Mouse (Mus musculus): ENCODE measurements at regions not wholly inside any gene's neighbourhood (a gene's known extent, or its start where the extent isn't known, plus 50 kb on each side); places are given as distances from the start of the nearest gene placed in this dataset.
"Not testable (repeated sequence)": the region's sequence is repeated elsewhere in the genome, so short reads cannot be mapped to it uniquely, and the experiment has no call there.

GRCm38 (mm10) chr6:67881476-67881875 lies 345.9 kb upstream of the Tacstd2 start:
- not testable (repeated sequence) for H3K9ac ChIP-seq (ENCODE audit: low read depth, low read length); H3K27me3 ChIP-seq (replicated peaks; ENCODE audit: control insufficient read depth, insufficient read depth, low read length); ATAC-seq (replicated peaks; ENCODE audit: low FRiP score); H3K36me3 ChIP-seq (ENCODE audit: control insufficient read depth, insufficient read depth, low read length); H3K4me2 ChIP-seq; H3K4me1 ChIP-seq (replicated peaks; ENCODE audit: control insufficient read depth, insufficient read depth, low read length); DNase-seq (ENCODE audit: low spot score); H3K27ac ChIP-seq (ENCODE audit: low read depth, low read length); H3K9me3 ChIP-seq (ENCODE audit: control insufficient read depth, low read length); H3K4me3 ChIP-seq (ENCODE audit: low read depth, low read length)
- 88% methylated on average over 4 of the region's 5 CpGs for WGBS

- not testable (repeated sequence) for H3K4me2 ChIP-seq; H3K4me1 ChIP-seq (replicated peaks; ENCODE audit: control insufficient read depth, insufficient read depth, low read length); H3K9me3 ChIP-seq (ENCODE audit: control insufficient read depth, low read length); H3K4me3 ChIP-seq (ENCODE audit: low read depth, low read length); H3K27me3 ChIP-seq (replicated peaks; ENCODE audit: control insufficient read depth, insufficient read depth, low read length); H3K9ac ChIP-seq (ENCODE audit: low read depth, low read length); H3K36me3 ChIP-seq (ENCODE audit: control insufficient read depth, insufficient read depth, low read length); H3K27ac ChIP-seq (ENCODE audit: low read depth, low read length); ATAC-seq (replicated peaks; ENCODE audit: low FRiP score); DNase-seq (ENCODE audit: low spot score)
- 47% methylated on average over 1 of the region's 1 CpGs for WGBS
Observed at GRCm38 (mm10) chr6:67857945-67858344, 322.3 kb upstream of the Tacstd2 start.

- 58% methylated on average over 1 of the region's 1 CpGs for WGBS
- ATAC-seq (replicated peaks; ENCODE audit: low FRiP score); H3K9ac ChIP-seq (ENCODE audit: low read depth, low read length); H3K36me3 ChIP-seq (ENCODE audit: control insufficient read depth, insufficient read depth, low read length); H3K4me2 ChIP-seq; H3K4me3 ChIP-seq (ENCODE audit: low read depth, low read length); H3K9me3 ChIP-seq (ENCODE audit: control insufficient read depth, low read length); DNase-seq (ENCODE audit: low spot score); H3K27ac ChIP-seq (ENCODE audit: low read depth, low read length); H3K27me3 ChIP-seq (replicated peaks; ENCODE audit: control insufficient read depth, insufficient read depth, low read length); H3K4me1 ChIP-seq (replicated peaks; ENCODE audit: control insufficient read depth, insufficient read depth, low read length): not testable (repeated sequence)
Observed at GRCm38 (mm10) chr6:67839486-67839885, 303.9 kb upstream of the Tacstd2 start.

GRCm38 (mm10) chr6:67812478-67812877 lies 276.9 kb upstream of the Tacstd2 start:
- H3K27me3 ChIP-seq (replicated peaks; ENCODE audit: control insufficient read depth, insufficient read depth, low read length); ATAC-seq (replicated peaks; ENCODE audit: low FRiP score); DNase-seq (ENCODE audit: low spot score): not testable (repeated sequence)

GRCm38 (mm10) chr6:67791393-67791792 lies 255.8 kb upstream of the Tacstd2 start:
- H3K36me3 ChIP-seq (ENCODE audit: control insufficient read depth, insufficient read depth, low read length) = no peaks in the 10 kb centered on the region
- no peaks in the 10 kb centered on the region for H3K4me1 ChIP-seq (replicated peaks; ENCODE audit: control insufficient read depth, insufficient read depth, low read length)
- H3K4me3 ChIP-seq (ENCODE audit: low read depth, low read length) = no peak overlapping the region
- H3K9ac ChIP-seq (ENCODE audit: low read depth, low read length) = no peak overlapping the region
- DNase-seq (ENCODE audit: low spot score) (no peak), ATAC-seq (replicated peaks; ENCODE audit: low FRiP score) (no peak)
- H3K9me3 ChIP-seq (ENCODE audit: control insufficient read depth, low read length) = no peaks in the 10 kb centered on the region
- no peak overlapping the region for H3K4me2 ChIP-seq
- H3K27me3 ChIP-seq (replicated peaks; ENCODE audit: control insufficient read depth, insufficient read depth, low read length) = no peaks in the 10 kb centered on the region
- no peak overlapping the region for H3K27ac ChIP-seq (ENCODE audit: low read depth, low read length)

More at GRCm38 (mm10) chr6:67812478-67812877, 276.9 kb upstream of the Tacstd2 start:
- H3K4me3 ChIP-seq (ENCODE audit: low read depth, low read length); H3K4me1 ChIP-seq (replicated peaks; ENCODE audit: control insufficient read depth, insufficient read depth, low read length); H3K9ac ChIP-seq (ENCODE audit: low read depth, low read length); H3K27ac ChIP-seq (ENCODE audit: low read depth, low read length); H3K36me3 ChIP-seq (ENCODE audit: control insufficient read depth, insufficient read depth, low read length); H3K9me3 ChIP-seq (ENCODE audit: control insufficient read depth, low read length); H3K4me2 ChIP-seq: not testable (repeated sequence)
- 10% methylated on average over 3 of the region's 3 CpGs for WGBS

- DNase-seq (ENCODE audit: low spot score) (no peak), ATAC-seq (replicated peaks; ENCODE audit: low FRiP score) (no peak)
- Histone ChIP-seq H3K9ac (ENCODE audit: low read depth, low read length) (no peak overlapping the region), H3K4me1 (replicated peaks; ENCODE audit: control insufficient read depth, insufficient read depth, low read length) (no peaks in the 10 kb centered on the region), H3K4me3 (ENCODE audit: low read depth, low read length) (no peak overlapping the region), H3K36me3 (ENCODE audit: control insufficient read depth, insufficient read depth, low read length) (no peaks in the 10 kb centered on the region), H3K27me3 (replicated peaks; ENCODE audit: control insufficient read depth, insufficient read depth, low read length) (no peaks in the 10 kb centered on the region), H3K9me3 (ENCODE audit: control insufficient read depth, low read length) (no peaks in the 10 kb centered on the region), H3K27ac (ENCODE audit: low read depth, low read length) (no peak overlapping the region), H3K4me2 (no peak overlapping the region)
- WGBS = 72% methylated on average over 1 of the region's 1 CpGs
Observed at GRCm38 (mm10) chr6:67790742-67791141, 255.1 kb upstream of the Tacstd2 start.

- no peak for ATAC-seq (replicated peaks; ENCODE audit: low FRiP score)
- Histone ChIP-seq H3K4me2 (no peak overlapping the region), H3K27me3 (replicated peaks; ENCODE audit: control insufficient read depth, insufficient read depth, low read length) (no peaks in the 10 kb centered on the region), H3K9me3 (ENCODE audit: control insufficient read depth, low read length) (no peaks in the 10 kb centered on the region), H3K9ac (ENCODE audit: low read depth, low read length) (no peak overlapping the region), H3K36me3 (ENCODE audit: control insufficient read depth, insufficient read depth, low read length) (no peaks in the 10 kb centered on the region), H3K4me1 (replicated peaks; ENCODE audit: control insufficient read depth, insufficient read depth, low read length) (no peaks in the 10 kb centered on the region), H3K4me3 (ENCODE audit: low read depth, low read length) (no peak overlapping the region), H3K27ac (ENCODE audit: low read depth, low read length) (no peak overlapping the region)
- 72% methylated on average over 7 of the region's 7 CpGs for WGBS
- no peak for DNase-seq (ENCODE audit: low spot score)
Observed at GRCm38 (mm10) chr6:67787091-67787765, 251.6 kb upstream of the Tacstd2 start.

- Histone ChIP-seq H3K9ac (ENCODE audit: low read depth, low read length) (no peak overlapping the region), H3K27ac (ENCODE audit: low read depth, low read length) (no peak overlapping the region), H3K36me3 (ENCODE audit: control insufficient read depth, insufficient read depth, low read length) (no peaks in the 10 kb centered on the region), H3K4me3 (ENCODE audit: low read depth, low read length) (no peak overlapping the region), H3K27me3 (replicated peaks; ENCODE audit: control insufficient read depth, insufficient read depth, low read length) (no peaks in the 10 kb centered on the region), H3K4me2 (no peak overlapping the region), H3K9me3 (ENCODE audit: control insufficient read depth, low read length) (no peaks in the 10 kb centered on the region), H3K4me1 (replicated peaks; ENCODE audit: control insufficient read depth, insufficient read depth, low read length) (no peaks in the 10 kb centered on the region)
- ATAC-seq (replicated peaks; ENCODE audit: low FRiP score) = no peak
- 76% methylated on average over 4 of the region's 4 CpGs for WGBS
- DNase-seq (ENCODE audit: low spot score) = no peak
Observed at GRCm38 (mm10) chr6:67778883-67779282, 243.3 kb upstream of the Tacstd2 start.

- H3K9me3 ChIP-seq (ENCODE audit: control insufficient read depth, low read length); H3K36me3 ChIP-seq (ENCODE audit: control insufficient read depth, insufficient read depth, low read length); H3K9ac ChIP-seq (ENCODE audit: low read depth, low read length); H3K27ac ChIP-seq (ENCODE audit: low read depth, low read length); H3K4me1 ChIP-seq (replicated peaks; ENCODE audit: control insufficient read depth, insufficient read depth, low read length); ATAC-seq (replicated peaks; ENCODE audit: low FRiP score); H3K4me3 ChIP-seq (ENCODE audit: low read depth, low read length); DNase-seq (ENCODE audit: low spot score); H3K27me3 ChIP-seq (replicated peaks; ENCODE audit: control insufficient read depth, insufficient read depth, low read length); H3K4me2 ChIP-seq: not testable (repeated sequence)
- 88% methylated on average over 1 of the region's 1 CpGs for WGBS
Observed at GRCm38 (mm10) chr6:67754102-67754501, 218.5 kb upstream of the Tacstd2 start.

All from liver, embryonic 11.5 days (tissue).